Comparison of ENCODE assay signal across 8 mouse cellular contexts in the genomic region with DNA sequence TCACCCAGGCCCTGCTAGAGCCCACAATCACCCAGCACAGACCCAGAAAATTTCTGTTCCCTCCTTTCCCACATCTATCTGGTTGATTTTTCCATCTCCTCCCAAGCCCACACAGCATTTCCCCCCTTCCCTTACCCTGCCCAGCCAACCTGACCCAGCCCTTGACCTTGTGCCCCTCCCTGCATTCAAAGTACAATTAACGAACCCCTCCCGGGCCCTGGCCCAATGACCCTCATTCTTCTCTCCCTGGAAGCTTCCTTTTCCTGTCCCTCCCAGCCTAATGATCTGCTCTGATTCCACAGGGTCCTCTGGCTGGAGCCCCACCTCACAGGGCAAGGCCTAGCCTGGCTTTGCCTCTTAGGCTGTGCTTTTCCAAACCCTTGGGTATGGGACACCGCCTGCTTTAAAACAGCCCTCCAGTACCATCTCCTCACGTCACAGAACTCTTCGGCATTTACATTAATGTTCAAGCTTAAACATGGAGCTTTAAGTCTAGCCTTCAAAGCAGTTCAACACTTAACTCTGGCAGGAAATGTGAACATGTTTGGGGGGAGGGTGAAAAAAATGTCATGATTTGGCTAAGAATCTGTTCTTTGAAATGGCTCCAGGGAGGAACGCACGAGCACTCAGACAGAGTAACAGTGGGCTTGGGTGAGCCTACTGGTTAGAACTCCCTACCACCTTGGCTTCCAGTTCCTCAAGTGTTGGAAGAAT.
DNase-seq lines count a peak whose midpoint lies in the region; ATAC-seq and TF ChIP-seq lines count a peak whose summit lies in the region.

No protein-coding gene starts in this region.

- TF ChIP-seq CTCF in E14TG2a.4 (conservative IDR thresholded peaks at IDR 0.05; ENCODE audit: low read length), result no peak
- no peak for TF ChIP-seq CTCF in heart, postnatal 0 days (IDR thresholded peaks at IDR 0.05; ENCODE audit: low read depth)
- TF ChIP-seq CTCF in forebrain, postnatal 0 days (IDR thresholded peaks at IDR 0.05; ENCODE audit: low read depth), result no peak

- 64% methylated on average over 7 of the region's 7 CpGs for WGBS in heart, postnatal 0 days
- 74% methylated on average over 7 of the region's 7 CpGs for WGBS in liver, embryonic 12.5 days (ENCODE audit: insufficient replicate concordance)
- WGBS in forebrain, postnatal 0 days, result 64% methylated on average over 7 of the region's 7 CpGs

- peaks cover 95% of the 10 kb centered on the region for H3K4me1 ChIP-seq in E14TG2a.4 (replicated peaks; ENCODE audit: low read depth, low read length)
- H3K4me1 ChIP-seq in heart, postnatal 0 days (ENCODE audit: control insufficient read depth, insufficient read depth), result peaks cover 16% of the 10 kb centered on the region
- H3K4me1 ChIP-seq in liver, embryonic 12.5 days, result peaks cover 17% of the 10 kb centered on the region
- H3K4me1 ChIP-seq in forebrain, postnatal 0 days (ENCODE audit: insufficient read depth), result peaks cover 20% of the 10 kb centered on the region

- peak; percentile 79 for ATAC-seq in heart, postnatal 0 days (ENCODE audit: insufficient read depth, low read depth)
- ATAC-seq in liver, embryonic 12.5 days, result peak; percentile 30; the same call in 1 of the 2 replicates
- ATAC-seq in erythroid progenitor cell, adult 5-6 weeks (replicated peaks; ENCODE audit: low FRiP score, poor library complexity, severe bottlenecking), result no peak
- no peak for ATAC-seq in forebrain, postnatal 0 days
- no peak for ATAC-seq in megakaryocyte-erythroid progenitor cell, adult 5-6 weeks (replicated peaks; ENCODE audit: low FRiP score, low TSS enrichment, poor library complexity, severe bottlenecking)

- H3K9ac ChIP-seq in heart, postnatal 0 days (replicated peaks; ENCODE audit: low read depth, low read length), result no peak overlapping the region
- no peak overlapping the region for H3K9ac ChIP-seq in liver, embryonic 12.5 days
- no peak overlapping the region for H3K9ac ChIP-seq in forebrain, postnatal 0 days

- no peaks in the 10 kb centered on the region for H3K36me3 ChIP-seq in E14TG2a.4 (ENCODE audit: insufficient read depth, low read length)
- H3K36me3 ChIP-seq in heart, postnatal 0 days (replicated peaks; ENCODE audit: control insufficient read depth, insufficient read depth, low read length), result 0 out of 2 replicates have a peak, but pooled peaks cover 3% of the 10 kb centered on the region
- H3K36me3 ChIP-seq in liver, embryonic 12.5 days, result no peaks in the 10 kb centered on the region; the same call in 1 of the 2 replicates
- no peaks in the 10 kb centered on the region for H3K36me3 ChIP-seq in forebrain, postnatal 0 days (ENCODE audit: insufficient read depth)

- H3K4me2 ChIP-seq in heart, postnatal 0 days (ENCODE audit: low read depth, low read length), result no peak overlapping the region
- H3K4me2 ChIP-seq in liver, embryonic 12.5 days, result no peak overlapping the region
- H3K4me2 ChIP-seq in forebrain, postnatal 0 days (ENCODE audit: low read depth), result no peak overlapping the region

- peak; percentile 89 for TF ChIP-seq EP300 in heart, postnatal 0 days (IDR thresholded peaks at IDR 0.05; ENCODE audit: low read depth)

- no peaks in the 10 kb centered on the region for H3K9me3 ChIP-seq in E14TG2a.4 (ENCODE audit: low read length)
- H3K9me3 ChIP-seq in heart, postnatal 0 days (replicated peaks; ENCODE audit: control insufficient read depth, low read length), result no peaks in the 10 kb centered on the region
- H3K9me3 ChIP-seq in liver, embryonic 12.5 days (replicated peaks), result no peaks in the 10 kb centered on the region
- H3K9me3 ChIP-seq in forebrain, postnatal 0 days (ENCODE audit: low read length), result no peaks in the 10 kb centered on the region

- H3K27me3 ChIP-seq in E14TG2a.4 (ENCODE audit: insufficient read depth, low read length), result peaks cover 14% of the 10 kb centered on the region
- H3K27me3 ChIP-seq in heart, postnatal 0 days (ENCODE audit: control insufficient read depth, insufficient read depth, low read length), result no peaks in the 10 kb centered on the region
- no peaks in the 10 kb centered on the region for H3K27me3 ChIP-seq in liver, embryonic 12.5 days (replicated peaks)
- no peaks in the 10 kb centered on the region for H3K27me3 ChIP-seq in forebrain, postnatal 0 days (ENCODE audit: insufficient read depth, low read length)

- H3K4me3 ChIP-seq in E14TG2a.4 (replicated peaks; ENCODE audit: low read length), result peak overlapping the region; percentile 4; the same call in 1 of the 2 replicates
- no peak overlapping the region for H3K4me3 ChIP-seq in heart, postnatal 0 days (ENCODE audit: low read depth, low read length)
- H3K4me3 ChIP-seq in liver, embryonic 12.5 days, result no peak overlapping the region
- no peak overlapping the region for H3K4me3 ChIP-seq in forebrain, postnatal 0 days (ENCODE audit: low read depth, low read length)

- peak; percentile 90 for DNase-seq in ZHBTc4 (ENCODE audit: low read depth, low spot score)
- peak; percentile 50 for DNase-seq in heart, postnatal 0 days (ENCODE audit: low spot score)
- DNase-seq in layer of hippocampus, postnatal 36 days, result no peak
- DNase-seq in forebrain, postnatal 0 days, result no peak

- H3K27ac ChIP-seq in heart, postnatal 0 days (ENCODE audit: low read depth), result peak overlapping the region; percentile 71
- no peak overlapping the region for H3K27ac ChIP-seq in liver, embryonic 12.5 days
- H3K27ac ChIP-seq in forebrain, postnatal 0 days (ENCODE audit: low read depth, low read length), result no peak overlapping the region

Comparison
In these comparisons a context has a peak if more than half of its experiments do, and no peak if none do; other contexts are left out.
1. DNase-seq: peak in ZHBTc4 (single experiment) and heart, postnatal 0 days (single experiment); none in layer of hippocampus, postnatal 36 days (0 of 2) and forebrain, postnatal 0 days (single experiment).
2. ATAC-seq: peak in heart, postnatal 0 days (single experiment) and liver, embryonic 12.5 days (single experiment); none in erythroid progenitor cell, adult 5-6 weeks (single experiment), forebrain, postnatal 0 days (single experiment) and megakaryocyte-erythroid progenitor cell, adult 5-6 weeks (single experiment).